Mouse (Mus musculus): Measurements from ENCODE around the gene Prr36.

GRCm38 (mm10) chr8:4252934-4253841 lies 35.9 kb upstream of the Prr36 start, which contains the start of gene Snapc2:
- TF ChIP-seq CTCF (IDR thresholded peaks at IDR 0.05; ENCODE audit: low read depth) (no peak), EP300 (IDR thresholded peaks at IDR 0.05; ENCODE audit: low read depth) (no peak; the same call in 1 of the 2 replicates)
